Mouse (Mus musculus): ENCODE data around the gene D130043K22Rik.

Gene D130043K22Rik

DNA sequence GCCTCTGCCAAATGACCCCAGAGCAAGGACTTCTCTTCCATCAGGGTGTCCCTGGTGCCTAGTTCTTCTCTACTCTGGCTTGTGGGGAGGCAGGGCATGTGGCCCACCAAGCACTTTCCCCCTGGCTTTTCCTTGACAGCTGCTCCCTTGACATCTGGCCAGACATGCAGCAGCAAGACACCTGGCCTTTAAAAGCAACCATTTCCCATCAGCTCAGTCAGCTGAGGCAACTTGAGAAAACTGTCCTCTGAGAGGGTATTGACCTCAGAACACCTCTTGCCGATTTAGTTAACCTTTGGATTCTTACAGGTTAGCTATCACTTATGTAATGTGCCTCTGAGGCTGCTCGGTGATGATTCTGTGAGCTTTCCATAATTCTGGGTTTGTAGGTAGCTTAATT, 48.9 kb downstream of the D130043K22Rik start:
- no peak for DNase-seq (ENCODE audit: low spot score in 2 of 2)

DNA sequence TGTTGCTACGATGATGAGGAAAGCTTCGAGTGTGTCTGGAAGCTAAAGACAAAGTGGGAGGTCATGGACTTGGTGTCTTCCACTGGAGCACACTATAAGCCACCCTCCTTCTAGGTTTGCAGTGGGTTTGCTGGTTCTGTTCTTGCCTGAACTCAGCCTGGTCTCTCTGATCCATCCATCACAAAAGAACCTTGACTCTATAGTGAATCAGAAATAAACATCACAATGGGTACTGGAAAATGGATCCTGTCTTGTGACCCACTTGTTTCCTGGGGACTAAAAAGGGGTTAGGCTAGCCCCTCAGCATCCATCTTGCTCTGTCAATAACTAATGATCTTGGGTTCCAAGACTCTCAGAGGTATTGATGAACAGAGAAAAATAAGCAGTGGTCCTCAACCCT, 57.0 kb downstream of the D130043K22Rik start:
- no peak for DNase-seq (ENCODE audit: low spot score in 2 of 2)

DNA sequence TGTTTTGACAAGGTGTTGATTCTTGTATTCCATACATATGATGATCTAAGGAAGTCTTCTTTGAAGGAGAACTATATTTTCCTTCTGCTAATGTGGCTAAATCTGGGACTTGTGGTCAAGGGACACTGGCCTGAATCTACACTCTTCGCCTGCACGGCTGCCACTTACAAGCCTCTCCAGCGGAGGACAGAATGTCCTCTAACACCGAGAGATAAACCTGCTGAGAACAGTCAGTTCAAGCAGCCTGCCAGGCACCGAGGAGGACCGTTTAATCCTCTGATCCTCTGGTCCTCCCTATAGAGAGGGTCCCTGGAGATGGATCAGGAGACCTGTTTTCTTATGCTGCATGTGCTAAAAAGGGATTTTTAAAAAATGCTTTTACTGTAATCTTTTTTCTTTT, 58.5 kb downstream of the D130043K22Rik start:
- DNase-seq (ENCODE audit: low spot score in 2 of 2): no peak

GRCm38 (mm10) chr13:24905422-24905821, 60.5 kb downstream of the D130043K22Rik start:
- DNase-seq (ENCODE audit: low spot score in 2 of 2): no peak

GRCm38 (mm10) chr13:24906831-24907570, 62.1 kb downstream of the D130043K22Rik start:
- DNase-seq (ENCODE audit: low spot score in 2 of 2): no peak

GRCm38 (mm10) chr13:24909112-24909511, 64.2 kb downstream of the D130043K22Rik start:
- no peak for DNase-seq (ENCODE audit: low spot score in 2 of 2)

- no peak for DNase-seq (ENCODE audit: low spot score in 2 of 2)
These were observed 68.6 kb downstream of the D130043K22Rik start for GRCm38 (mm10) chr13:24913576-24913975.

GRCm38 (mm10) chr13:24914915-24915314, 70.0 kb downstream of the D130043K22Rik start:
- DNase-seq (ENCODE audit: low spot score in 2 of 2): no peak

DNA sequence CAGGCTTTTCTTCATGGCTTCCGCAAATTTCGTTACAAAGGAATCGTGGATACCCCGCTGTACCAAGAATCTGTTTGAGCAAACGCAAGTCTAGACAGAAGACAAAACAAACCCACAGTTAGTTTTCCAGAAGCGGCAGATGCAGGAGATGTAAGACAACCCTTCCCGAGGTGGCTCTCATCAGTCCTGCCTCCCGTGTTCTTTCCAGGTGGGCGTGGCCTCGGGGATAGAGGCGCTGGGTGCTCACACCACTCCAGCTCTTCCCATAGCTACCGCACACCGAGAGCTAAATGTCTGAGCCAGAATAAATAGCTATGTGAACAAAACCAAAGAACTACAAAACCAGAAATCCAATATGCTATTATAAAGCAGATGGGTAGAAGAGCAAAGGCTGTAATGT, 70.9 kb downstream of the D130043K22Rik start:
- no peak for DNase-seq (ENCODE audit: low spot score in 2 of 2)

- no peak for DNase-seq (ENCODE audit: low spot score in 2 of 2)
These were observed 75.5 kb downstream of the D130043K22Rik start for GRCm38 (mm10) chr13:24920333-24920977.

- DNase-seq (ENCODE audit: low spot score in 2 of 2): no peak
These were observed 76.3 kb downstream of the D130043K22Rik start for GRCm38 (mm10) chr13:24921281-24921680.

GRCm38 (mm10) chr13:24923991-24924390, 79.1 kb downstream of the D130043K22Rik start:
- DNase-seq (ENCODE audit: low spot score in 2 of 2): no peak

GRCm38 (mm10) chr13:24930591-24930990, 85.7 kb downstream of the D130043K22Rik start:
- no peak for DNase-seq (ENCODE audit: low spot score in 2 of 2)

DNA sequence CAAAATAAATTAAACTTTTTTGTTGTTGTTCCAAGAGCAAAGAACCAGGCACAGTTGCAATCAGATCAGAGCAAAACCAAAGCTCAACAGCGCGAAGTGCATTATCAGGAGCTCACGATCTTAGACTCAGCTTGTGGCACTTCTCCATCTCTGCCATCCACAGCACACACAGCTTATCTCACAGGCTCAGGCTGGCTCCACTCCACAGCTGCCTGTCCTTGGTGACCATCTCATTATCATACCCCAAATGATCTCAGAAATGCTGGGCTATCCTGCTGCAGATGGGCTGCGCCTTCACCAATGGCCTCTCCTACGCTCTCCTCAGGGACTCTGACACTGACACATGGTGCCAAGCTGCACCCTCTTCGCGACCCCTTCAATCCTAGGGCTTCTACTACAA, 88.3 kb downstream of the D130043K22Rik start:
- DNase-seq (ENCODE audit: low spot score in 2 of 2): no peak

- no peak for DNase-seq (ENCODE audit: low spot score in 2 of 2)
These were observed 91.8 kb downstream of the D130043K22Rik start for GRCm38 (mm10) chr13:24936772-24937107.

- DNase-seq (ENCODE audit: low spot score in 2 of 2): peak; percentile 66 to 77
These were observed 92.3 kb downstream of the D130043K22Rik start, which contains the start of gene Aldh5a1 for GRCm38 (mm10) chr13:24937108-24937838. Aldh5a1 (minus strand) TSS chr13:24937661.

- DNase-seq (ENCODE audit: low spot score in 2 of 2): no peak
These were observed 92.9 kb downstream of the D130043K22Rik start for GRCm38 (mm10) chr13:24937839-24938166.

GRCm38 (mm10) chr13:24938683-24939082, 93.7 kb downstream of the D130043K22Rik start:
- peak; percentile 50 to 71 for DNase-seq (ENCODE audit: low spot score in 2 of 2)

GRCm38 (mm10) chr13:24939472-24939871, 94.5 kb downstream of the D130043K22Rik start:
- DNase-seq (ENCODE audit: low spot score in 2 of 2): no peak

GRCm38 (mm10) chr13:24942512-24943282, 97.8 kb downstream of the D130043K22Rik start, which contains the start of gene Gpld1:
Gpld1 (plus strand) TSS chr13:24943152.
- no peak for DNase-seq (ENCODE audit: low spot score in 2 of 2)

DNA sequence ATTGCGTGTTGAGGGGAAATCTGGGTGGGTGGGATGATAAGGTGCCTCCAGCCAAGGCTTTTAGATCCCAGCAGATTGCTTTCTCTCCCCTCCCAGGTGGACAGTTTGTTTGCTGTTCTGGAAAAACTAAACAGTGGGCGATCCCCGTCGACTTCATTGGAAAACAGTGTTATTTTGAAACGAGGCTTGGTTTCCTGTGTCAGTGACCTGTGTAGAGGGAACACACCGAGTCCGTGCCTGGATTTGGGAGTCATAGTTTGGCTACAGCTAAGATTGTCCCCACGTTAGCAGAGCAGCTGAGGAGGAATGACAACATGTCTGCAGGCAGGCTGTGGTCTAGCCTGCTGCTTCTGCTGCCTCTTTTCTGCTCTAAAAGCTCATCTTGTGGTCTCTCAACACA, 98.4 kb downstream of the D130043K22Rik start:
- no peak for DNase-seq (ENCODE audit: low spot score in 2 of 2)

GRCm38 (mm10) chr13:24945567-24945966, 100.6 kb downstream of the D130043K22Rik start:
- peak in 1 of 2 experiments; percentile 43 for DNase-seq (ENCODE audit: low spot score in 2 of 2)
